Mouse (Mus musculus) T-helper 17 cell (primary cell): Measurements from ENCODE around the gene Rps9.
"Not testable (repeated sequence)": the region's sequence is repeated elsewhere in the genome, so short reads cannot be mapped to it uniquely, and the experiment has no call there.

Experiments
- in situ Hi-C, 2 experiments: fragments of 300-600 bp; cut with MboI, MseI; formaldehyde crosslinking; loops; 1 replicate in 1 of 2; 2 replicates in 1 of 2; pipeline ENCODE4 v1.15.1; 2025; ENCODE audit warnings: high pct_unique_total_duplicates in 2 of 2

Gene Rps9

DNA sequence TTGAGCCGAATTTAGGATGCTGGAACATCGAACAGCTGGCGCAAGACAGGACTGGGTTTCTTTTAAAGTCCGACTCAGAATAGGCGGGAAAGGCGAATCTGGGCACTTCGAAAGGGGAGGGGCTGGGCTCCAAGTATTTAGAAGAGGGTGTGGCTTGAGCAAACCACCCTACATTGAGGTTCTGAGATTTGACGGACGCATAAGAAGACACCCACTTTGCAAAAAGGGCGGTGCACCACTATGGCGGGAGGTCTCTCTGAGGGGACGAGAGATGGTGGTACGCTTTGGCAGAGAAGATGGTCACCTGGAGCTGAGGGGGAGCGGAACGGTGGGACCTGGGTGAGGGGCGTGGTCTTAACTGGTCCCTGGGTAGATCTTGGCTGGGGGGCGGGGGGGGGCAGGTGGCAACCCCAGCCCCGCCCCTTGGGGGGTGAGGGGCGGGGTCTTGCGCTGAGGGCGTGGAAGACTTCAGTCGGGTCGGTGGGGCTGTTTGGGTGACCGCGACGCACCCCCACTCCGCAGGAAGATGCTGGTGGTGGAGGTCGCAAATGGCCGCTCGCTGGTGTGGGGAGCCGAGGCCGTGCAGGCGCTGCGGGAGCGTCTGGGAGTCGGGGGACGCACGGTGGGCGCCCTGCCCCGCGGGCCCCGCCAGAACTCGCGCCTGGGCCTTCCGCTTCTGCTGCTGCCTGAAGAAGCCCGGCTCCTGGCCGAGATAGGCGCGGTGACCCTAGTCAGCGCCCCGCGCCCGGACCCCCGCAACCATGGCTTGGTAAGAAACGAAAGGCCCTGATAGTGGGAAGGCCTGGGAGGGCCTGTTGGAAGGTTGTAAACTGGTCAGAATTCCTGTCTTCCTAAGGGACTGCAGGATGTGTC is 9.5 kb upstream of the Rps9 start:
- in situ Hi-C loops: loop anchor here (5.0 to 10.0 kb wide), 3 partner anchors 450 to 1388 kb away; partner anchors contain the start of gene Epn1 (in 1 of the 2)

DNA sequence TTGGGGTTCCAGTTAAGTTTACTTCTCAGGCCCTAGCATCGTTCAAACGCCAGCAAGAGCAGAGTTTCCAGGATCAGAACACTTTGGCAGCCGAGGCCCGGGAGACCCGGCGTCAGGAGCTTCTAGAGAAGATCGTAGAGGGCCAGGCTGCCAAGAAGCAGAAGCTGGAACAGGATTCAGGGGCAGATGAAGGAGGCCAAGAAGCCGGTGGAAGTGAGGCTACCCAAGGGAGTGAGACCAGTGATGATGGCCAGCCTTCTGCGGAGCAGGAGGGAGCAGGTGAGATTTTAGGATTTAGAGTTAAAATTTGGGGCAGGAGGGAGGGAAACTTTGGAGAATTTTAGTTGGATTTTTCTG is 8.9 kb upstream of the Rps9 start:
- in situ Hi-C loops: loop anchor here (5.0 to 10.0 kb wide), 3 partner anchors 450 to 1387 kb away; partner anchors contain the start of gene Epn1 (in 1 of the 2)

DNA sequence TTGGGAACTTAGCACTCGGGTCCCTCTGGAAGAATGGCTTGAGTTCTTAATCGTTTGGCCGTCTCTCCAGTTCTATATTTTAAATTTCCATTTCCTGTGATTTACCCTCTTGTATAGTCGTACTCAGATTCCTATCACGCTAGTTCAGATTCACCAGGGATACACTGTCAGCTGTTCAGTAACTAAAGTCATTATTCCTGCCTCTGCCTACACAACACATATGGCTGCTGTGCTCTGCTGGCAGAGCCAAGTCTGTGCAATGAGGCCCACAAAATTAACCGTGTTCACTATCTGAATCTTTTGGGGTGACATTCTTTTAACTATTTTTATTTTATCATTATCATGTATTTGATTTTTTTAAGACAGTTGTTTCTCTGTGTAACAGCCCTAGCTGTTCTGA is 5.3 kb upstream of the Rps9 start:
- in situ Hi-C loops: loop anchor here (10.0 kb wide), 2 partner anchors 446 to 1106 kb away; no protein-coding TSS in a partner anchor

DNA sequence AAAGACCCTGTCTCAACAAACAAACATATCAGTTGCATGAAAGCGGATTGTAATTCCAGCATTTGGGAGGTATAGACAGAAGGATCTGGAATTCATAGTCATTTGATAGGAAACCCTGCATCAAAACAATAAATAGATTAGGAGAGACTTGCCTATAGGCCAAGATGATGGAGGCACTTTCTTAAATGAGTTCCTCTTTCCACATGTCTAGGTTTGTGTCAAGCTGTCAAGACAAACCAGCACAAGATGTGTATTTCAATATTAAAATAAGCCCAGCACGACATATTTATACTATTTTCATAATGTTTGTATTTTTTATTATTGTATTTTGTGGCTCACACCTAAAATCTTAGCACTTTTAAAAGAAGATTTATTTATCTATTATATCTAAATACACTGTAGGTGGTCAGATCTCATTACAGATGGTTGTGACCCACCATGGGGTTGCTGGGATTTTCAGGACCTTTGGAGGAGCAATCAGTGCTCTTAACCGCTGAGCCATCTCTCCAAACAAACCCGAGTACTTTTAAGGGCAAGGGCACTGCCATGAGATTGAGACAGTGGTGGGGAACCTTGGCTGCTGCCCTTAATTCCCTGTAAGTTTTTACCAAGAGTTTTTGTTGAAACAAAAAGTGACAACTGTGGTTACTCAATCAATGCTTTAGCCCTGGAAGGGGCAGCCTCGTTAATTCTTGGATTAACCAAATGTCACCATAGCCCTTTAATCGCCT is 480 bp upstream of the Rps9 start:
- in situ Hi-C loops: loop anchor here (10.0 kb wide), 2 partner anchors 441 to 1311 kb away; partner anchors contain the start of genes Fiz1 (in 1 of the 2), Gm44973 (in 1 of the 2) and Zfp524 (in 1 of the 2)

DNA sequence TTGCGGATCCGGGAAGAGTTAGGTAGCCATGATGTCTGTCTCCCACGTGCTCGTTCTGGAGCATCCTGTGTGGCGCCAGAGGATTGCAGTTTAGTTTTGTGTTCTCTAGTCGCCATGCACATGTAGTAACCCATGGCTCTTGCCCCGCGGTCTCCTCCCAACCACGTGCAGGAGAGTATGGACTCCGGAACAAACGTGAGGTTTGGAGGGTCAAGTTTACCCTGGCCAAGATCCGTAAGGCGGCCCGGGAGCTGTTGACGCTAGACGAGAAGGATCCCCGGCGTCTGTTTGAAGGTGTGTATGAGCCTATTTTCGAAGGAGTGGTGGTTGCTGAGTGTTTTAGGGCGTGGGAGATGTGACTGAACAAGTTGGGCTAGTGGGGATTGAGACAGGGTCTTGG is 682 bp downstream of the Rps9 start:
- in situ Hi-C loops: loop anchor here (10.0 kb wide), 2 partner anchors 440 to 1310 kb away; partner anchors contain the start of genes Fiz1 (in 1 of the 2), Gm44973 (in 1 of the 2) and Zfp524 (in 1 of the 2)

DNA sequence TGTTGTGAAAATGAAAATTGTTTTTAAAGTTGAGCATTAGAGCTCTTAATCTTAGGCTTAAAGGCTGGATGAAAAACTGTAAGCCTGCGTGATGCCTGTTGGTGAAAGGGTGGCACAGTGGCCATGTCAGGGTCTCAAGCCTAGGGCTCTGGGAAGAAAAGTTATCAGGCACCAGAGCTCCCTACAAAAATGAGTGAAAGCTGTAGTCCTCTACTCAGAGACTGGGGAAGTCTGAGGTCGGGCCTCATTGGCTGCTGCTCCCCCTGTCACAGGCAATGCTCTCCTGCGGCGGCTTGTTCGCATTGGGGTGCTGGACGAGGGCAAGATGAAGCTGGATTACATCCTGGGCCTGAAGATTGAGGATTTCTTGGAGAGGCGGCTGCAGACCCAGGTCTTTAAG is 1.7 kb downstream of the Rps9 start:
- in situ Hi-C loops: loop anchor here (10.0 kb wide), 2 partner anchors 439 to 1309 kb away; partner anchors contain the start of genes Fiz1 (in 1 of the 2), Gm44973 (in 1 of the 2) and Zfp524 (in 1 of the 2)

DNA sequence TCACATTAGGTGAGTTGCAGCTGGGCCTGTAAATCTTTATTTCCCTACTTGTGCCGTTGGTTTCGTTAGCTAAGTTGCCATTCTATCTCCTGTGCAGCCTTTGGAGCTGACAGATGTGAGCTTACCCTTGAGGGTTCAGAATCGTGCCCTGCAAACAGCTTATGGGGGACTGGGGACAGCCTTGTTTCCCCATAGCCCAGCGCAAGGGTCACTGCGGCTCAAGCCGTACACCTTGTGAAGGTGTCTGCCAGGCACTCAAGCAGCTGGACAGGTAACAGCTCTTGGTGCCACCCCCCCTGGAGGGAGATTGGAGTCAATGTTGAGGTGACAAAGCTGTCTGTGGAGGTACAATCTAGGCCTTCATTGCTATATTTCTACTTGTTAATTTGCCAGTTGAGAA is 2.1 kb downstream of the Rps9 start:
- in situ Hi-C loops: loop anchor here (10.0 kb wide), 2 partner anchors 439 to 1309 kb away; partner anchors contain the start of genes Fiz1 (in 1 of the 2), Gm44973 (in 1 of the 2) and Zfp524 (in 1 of the 2)

DNA sequence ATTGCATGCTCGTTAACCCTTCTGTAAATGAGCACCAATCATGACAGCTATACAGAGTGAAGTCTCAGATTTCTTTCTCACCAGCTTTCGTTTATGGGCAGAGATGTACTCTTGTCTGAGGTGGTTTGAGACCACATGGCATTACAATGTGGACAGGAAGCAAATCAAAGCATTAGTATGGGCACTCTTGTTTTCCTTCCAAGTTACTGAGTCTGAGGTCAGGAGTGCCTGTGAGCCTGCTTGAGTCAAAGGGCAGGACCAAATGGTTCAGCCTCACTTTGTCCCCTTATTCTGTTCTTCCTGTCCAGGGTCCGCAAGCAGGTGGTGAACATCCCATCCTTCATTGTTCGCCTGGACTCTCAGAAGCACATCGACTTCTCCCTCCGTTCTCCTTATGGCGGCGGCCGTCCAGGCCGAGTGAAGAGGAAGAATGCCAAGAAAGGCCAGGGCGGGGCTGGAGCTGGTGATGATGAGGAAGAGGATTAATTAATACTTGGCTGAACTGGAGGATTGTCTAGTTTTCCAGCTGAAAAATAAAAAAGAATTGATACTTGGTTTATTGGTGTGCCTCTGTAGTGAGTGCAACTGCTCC is 2.6 kb downstream of the Rps9 start:
- in situ Hi-C loops: loop anchor here (10.0 kb wide), 2 partner anchors 438 to 1308 kb away; partner anchors contain the start of genes Fiz1 (in 1 of the 2), Gm44973 (in 1 of the 2) and Zfp524 (in 1 of the 2)

DNA sequence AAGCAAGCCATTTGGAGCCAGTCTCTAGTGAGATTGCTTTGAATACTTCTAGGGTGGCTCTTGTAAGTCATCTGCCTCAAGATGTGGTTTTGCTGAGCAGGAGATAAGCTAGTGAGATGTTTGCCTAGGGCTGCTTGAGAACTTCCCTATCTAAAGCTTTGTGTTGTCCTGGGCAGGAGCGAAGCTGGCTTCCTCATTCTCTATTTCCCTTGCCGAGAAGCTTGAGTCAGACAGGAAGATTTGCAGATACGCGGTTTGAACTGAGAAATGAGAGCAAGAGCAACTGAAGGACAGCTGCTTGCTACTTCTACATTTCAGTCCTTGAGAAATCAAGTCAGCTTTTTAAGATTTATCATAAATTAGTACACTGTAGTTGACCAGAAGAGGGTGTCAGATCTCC is 3.2 kb downstream of the Rps9 start:
- in situ Hi-C loops: loop anchor here (10.0 kb wide), 2 partner anchors 438 to 1308 kb away; partner anchors contain the start of genes Fiz1 (in 1 of the 2), Gm44973 (in 1 of the 2) and Zfp524 (in 1 of the 2)

DNA sequence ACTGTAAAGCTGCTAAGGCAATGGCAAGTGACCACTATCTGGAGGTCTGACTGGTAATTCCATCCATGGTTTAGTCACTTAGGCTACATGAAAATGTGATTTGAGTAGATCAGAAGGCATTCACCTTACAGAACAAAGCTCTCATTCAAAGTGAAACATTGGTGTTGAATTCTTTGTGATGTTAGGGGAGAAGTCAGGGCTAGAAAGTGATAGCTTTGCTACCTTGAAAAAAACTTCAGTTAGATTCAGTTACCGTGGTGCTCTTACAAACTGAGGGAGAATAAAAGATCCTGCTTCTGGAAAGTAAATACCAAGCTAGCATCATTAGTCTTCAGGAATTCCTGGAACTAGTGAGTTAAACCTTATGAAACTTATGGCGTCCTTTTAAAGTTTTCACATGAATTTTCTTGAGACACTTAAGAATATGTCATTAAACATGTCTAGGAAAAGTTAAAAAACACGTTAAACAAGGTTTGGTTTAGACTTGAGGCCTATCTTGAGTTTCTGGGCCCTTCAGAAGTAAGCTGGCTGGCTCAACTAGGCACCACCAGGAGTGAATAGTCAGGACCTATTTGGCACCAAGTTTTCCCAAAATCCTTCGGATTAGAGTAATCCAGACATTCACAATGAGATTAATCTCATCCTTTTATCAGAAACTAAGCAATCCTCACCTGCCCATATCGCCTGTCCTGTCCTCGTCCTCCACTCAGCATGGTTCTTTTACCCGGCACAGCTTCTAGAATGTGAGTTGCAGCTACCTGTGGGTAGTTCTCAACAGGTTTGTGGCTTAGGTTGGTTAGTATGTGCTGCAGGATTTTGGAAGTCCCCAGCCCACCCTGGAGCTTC is 4.0 kb downstream of the Rps9 start:
- in situ Hi-C loops: loop anchor here (10.0 kb wide), 2 partner anchors 437 to 1307 kb away; partner anchors contain the start of genes Fiz1 (in 1 of the 2), Gm44973 (in 1 of the 2) and Zfp524 (in 1 of the 2)

DNA sequence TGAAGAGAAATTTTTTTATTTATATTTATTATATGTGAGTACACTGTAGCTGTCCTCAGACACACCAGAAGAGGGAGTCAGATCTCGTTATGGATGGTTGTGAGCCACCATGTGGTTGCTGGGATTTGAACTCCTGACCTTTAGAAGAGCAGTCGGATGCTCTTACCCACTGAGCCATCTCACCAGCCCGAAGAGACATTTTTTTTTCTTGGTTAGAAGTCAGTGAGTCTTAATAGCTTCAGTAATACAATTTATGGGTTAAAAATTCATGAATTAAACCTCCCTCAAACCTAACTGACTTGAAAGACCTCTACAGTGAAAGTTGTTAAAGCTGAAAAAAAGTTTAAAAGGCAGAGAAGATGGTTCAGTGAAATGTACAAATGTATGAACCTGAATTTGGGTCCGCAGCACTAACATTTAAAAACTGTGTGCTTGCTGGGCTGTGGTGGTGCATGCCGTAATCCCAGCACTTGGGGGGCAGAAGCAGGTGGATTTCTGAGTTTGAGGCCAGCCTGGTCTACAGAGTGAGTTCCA is 4.7 kb downstream of the Rps9 start:
- in situ Hi-C loops: loop anchor here (10.0 kb wide), 2 partner anchors 436 to 1306 kb away; partner anchors contain the start of genes Fiz1 (in 1 of the 2), Gm44973 (in 1 of the 2) and Zfp524 (in 1 of the 2)

DNA sequence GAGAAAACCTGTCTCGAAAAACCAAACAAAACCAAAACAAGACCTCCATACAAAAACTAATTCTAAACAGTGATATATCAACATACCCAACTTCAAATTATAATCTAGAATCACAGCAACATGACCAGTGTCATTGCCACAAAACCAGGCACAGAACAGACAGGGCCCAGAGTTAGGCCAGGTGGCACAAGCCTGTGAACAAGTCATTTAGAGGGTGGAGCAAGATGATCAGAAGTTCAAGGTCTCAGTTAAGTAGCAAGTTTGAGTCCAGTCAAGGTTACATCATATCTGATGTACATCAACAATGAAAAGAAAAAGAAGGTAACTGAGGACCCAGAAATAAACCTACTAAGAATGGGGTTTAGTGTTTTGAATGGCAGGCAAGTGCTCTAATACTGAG is 5.2 kb downstream of the Rps9 start:
- in situ Hi-C loops: loop anchor here (10.0 kb wide), 2 partner anchors 436 to 1306 kb away; partner anchors contain the start of genes Fiz1 (in 1 of the 2), Gm44973 (in 1 of the 2) and Zfp524 (in 1 of the 2)

DNA sequence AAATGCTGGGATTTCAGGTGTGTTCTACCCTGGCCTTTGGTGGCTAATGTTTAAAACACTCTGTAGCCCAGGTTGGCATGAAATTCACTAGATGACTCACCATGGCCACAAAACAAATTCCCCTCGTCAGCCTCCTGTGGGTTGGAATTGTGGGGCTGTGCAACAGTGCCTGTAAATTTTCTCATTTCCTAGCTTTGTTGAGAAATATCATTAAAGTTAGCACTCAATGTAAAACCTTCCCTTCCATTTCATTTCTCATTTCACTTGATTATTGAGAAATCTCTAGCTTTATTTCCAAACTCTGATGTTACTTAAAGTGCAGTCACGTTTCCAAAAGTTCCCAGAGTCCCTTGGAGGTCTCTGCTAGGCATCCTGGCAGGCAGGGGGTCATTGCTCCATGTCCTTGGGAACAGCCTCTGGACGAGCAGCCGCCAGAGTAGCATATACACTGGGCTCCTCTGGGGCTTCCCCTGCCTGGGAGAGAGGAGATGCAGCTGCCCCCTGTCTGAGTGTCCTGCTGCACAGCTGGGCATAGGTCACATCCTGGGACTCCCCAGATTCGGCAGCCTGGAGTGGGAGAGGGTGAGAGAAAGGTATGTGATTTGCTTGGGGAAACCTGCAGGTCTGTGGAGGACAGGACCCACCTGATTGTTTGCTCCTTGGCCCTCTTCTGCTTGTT is 8.6 kb downstream of the Rps9 start:
- in situ Hi-C loops: no loop called here

DNA sequence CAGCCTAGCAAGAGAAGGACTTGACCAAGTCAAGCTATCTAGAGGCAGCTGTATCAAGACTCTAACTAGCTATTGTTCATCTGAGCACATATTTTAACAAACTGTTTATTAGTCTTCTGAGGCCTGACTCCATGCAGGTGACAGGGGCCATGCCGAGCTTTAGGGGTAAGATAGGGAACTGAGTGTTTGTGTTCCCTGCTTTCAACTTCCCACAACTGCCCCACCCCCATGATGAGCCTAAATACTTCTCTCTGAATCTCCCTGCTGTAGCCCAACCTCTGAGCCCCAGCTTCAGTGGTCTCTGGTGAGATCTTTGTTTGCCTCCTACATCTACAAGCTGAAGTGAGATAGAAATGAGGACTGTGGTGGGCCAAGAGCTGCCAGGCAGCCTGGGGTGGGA is 11.5 kb downstream of the Rps9 start:
- in situ Hi-C loops: no loop called here

DNA sequence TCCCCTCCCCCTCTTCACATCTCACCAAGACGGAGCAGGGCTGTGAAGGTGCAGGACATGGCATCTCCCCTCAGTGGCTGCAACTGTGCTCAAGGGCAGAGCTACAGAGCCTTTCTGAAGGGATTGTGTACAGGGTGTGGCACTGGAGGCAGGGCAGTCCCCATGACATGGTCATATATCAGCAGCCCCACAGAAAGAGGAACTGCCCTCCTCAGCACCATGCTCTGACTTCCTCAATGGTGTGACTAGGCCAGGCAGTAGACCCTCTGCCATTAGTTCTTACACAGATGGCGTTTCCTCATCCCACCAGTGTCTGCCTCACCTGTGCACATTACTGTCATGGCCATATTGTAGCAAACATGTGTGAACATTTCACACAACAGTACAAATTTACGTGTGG is 16.5 kb downstream of the Rps9 start, which contains the start of gene Pirb:
Gene Pirb, minus strand, starts transcription at position 124 of the 400 bp plus-strand sequence.
- in situ Hi-C loops: not testable (repeated sequence)

DNA sequence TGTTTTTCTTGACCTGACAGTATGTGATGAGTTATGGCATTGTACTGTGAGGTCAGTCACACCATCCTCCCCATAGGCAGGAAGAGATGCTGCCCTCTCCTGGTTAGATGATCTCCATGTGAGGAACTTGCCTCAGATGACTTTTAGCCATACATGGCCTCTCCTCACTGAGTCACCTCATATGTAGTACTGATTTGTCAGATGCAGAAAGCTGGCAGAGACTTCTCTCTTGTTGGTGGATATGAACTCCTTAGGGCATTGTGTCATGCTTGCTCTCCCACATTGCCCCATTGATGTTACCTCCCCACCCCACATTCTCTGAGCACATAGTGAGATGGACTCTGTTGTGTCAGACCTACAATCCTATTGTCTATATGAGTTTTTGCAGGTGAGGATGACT is 21.7 kb downstream of the Rps9 start:
- in situ Hi-C loops: loop anchor here (5.0 kb wide), 1 partner anchor 107 kb away; no protein-coding TSS in a partner anchor

DNA sequence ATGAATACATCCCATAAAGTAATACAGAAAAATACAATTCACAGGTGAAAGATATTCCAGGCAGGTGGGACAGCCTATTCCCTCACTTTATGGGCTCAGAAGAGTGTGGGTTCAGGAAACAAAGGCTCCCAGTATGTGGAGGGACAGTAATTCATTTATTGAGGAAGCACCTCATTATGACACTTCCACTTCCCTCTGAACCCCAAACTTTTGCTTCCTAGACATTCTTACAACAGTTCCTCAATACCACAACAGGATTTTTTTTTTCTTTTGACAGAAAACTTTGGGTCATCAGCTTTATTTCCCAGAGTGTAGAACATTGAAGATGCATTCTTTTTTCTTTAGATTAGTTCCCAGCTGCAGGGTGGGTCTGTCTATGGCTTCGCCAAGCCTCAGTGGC is 28.9 kb downstream of the Rps9 start:
- in situ Hi-C loops: not testable (repeated sequence)
